Mouse (Mus musculus) small intestine, adult 2 months (tissue): ENCODE results near the gene St6galnac6. TPM values are rescaled to one million over a fixed set of nuclear protein-coding genes. Genes with fewer than 3 reads are reported as not detected.

Experiments used
- H3K27ac ChIP-seq: fragments of 200-500 bp; 2 replicates; pipeline ENCODE4 v1.5.1; 2012; ENCODE audit warnings: low read depth, low read length, control low read depth, inconsistent platforms; ENCODE audit not compliant: insufficient read depth
- H3K27me3 ChIP-seq: fragments of 200-500 bp; 2 replicates; pipeline ENCODE4 v1.6.1; 2012; ENCODE audit warnings: mild to moderate bottlenecking, moderate library complexity, low read length, inconsistent platforms; ENCODE audit not compliant: control insufficient read depth, insufficient read depth
- H3K36me3 ChIP-seq: fragments of 200-500 bp; 2 replicates; pipeline ENCODE4 v1.6.1; 2012; ENCODE audit warnings: mild to moderate bottlenecking, low read length, control low read depth, inconsistent platforms; ENCODE audit not compliant: control insufficient read depth, insufficient read depth
- H3K4me1 ChIP-seq: fragments of 200-500 bp; 2 replicates; pipeline ENCODE4 v1.6.1; 2012; ENCODE audit warnings: low read length, inconsistent platforms, mixed read lengths; ENCODE audit not compliant: control insufficient read depth, insufficient read depth, insufficient read length
- H3K4me3 ChIP-seq: fragments of 200-500 bp; 2 replicates; pipeline ENCODE4 v1.5.1; 2012; ENCODE audit warnings: low read depth, mild to moderate bottlenecking, control low read depth, inconsistent platforms, low read length, moderate library complexity
- CTCF ChIP-seq: fragments of 200-500 bp; IDR thresholded peaks from 2 replicates; pipeline ENCODE4 v1.5.1; 2012; ENCODE audit warnings: low read depth, mild to moderate bottlenecking, control low read depth, inconsistent platforms, low read length, moderate library complexity, mixed read lengths; ENCODE audit not compliant: insufficient replicate concordance, insufficient read length; ENCODE audit errors: extremely low read depth
- POLR2A ChIP-seq: fragments of 200-500 bp; IDR thresholded peaks from 2 replicates; pipeline ENCODE4 v1.6.1; 2012; ENCODE audit warnings: low read depth, mild to moderate bottlenecking, control low read depth, inconsistent platforms, low read length, moderate library complexity
- WGBS: fragments of 180-500 bp; shearing (Covaris S2); methylation state at CpG from one replicate; pipeline ENCODE4 v1.1.7; 2018; 5-methylcytosine and 5-hydroxymethylcytosine counted together
- polyA plus RNA-seq: library from polyadenylated mRNA; depleted of rRNA; stranded (reverse); fragments of >200 nt; gene quantifications from 2 replicates; pipeline ENCODE4 v1.2.3, GENCODE M21; 2012

The St6galnac6 gene
- polyA plus RNA-seq, 1 experiment, result 18.2 TPM

- WGBS, result 32% methylated on average over 1 of the region's 1 CpGs
- peaks cover 3% of the 10 kb centered on the region; the same call in 1 of the 2 replicates for H3K4me1 ChIP-seq
- H3K27me3 ChIP-seq, result no peaks in the 10 kb centered on the region
- no peak overlapping the region for H3K27ac ChIP-seq
- TF ChIP-seq POLR2A (no peak), CTCF (no peak)
- no peak overlapping the region for H3K4me3 ChIP-seq
- no peaks in the 10 kb centered on the region for H3K36me3 ChIP-seq
Measured at GRCm38 (mm10) chr2:32639632-32640031, 40.1 kb downstream of the St6galnac6 start.

GRCm38 (mm10) chr2:32640550-32641051 lies 41.1 kb downstream of the St6galnac6 start:
- Histone ChIP-seq H3K27me3 (no peaks in the 10 kb centered on the region), H3K4me3 (no peak overlapping the region), H3K4me1 (peaks cover 3% of the 10 kb centered on the region; the same call in 1 of the 2 replicates), H3K27ac (no peak overlapping the region), H3K36me3 (no peaks in the 10 kb centered on the region)
- TF ChIP-seq POLR2A, result no peak
- TF ChIP-seq CTCF, result no peak
- WGBS, result 68% methylated on average over 6 of the region's 6 CpGs

DNA sequence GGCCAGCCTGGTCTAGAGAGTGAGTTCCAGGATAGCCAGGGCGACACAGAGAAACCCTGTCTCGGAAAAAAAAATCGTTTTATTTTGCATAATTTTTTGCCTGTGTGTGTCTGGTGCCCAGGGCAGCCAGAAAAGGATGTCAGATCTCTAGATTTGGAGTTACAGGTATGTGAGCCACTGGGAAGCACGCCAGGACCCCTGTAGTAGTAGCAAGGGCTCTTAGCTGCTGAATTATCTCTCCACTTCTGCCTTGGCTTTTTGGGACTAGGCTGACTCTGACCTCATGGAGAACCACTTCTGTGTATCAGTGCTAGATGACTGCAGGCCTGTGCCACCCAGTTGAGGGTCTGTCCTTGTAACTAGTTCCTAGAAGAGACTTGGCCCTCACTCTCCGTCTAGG lies 42.3 kb downstream of the St6galnac6 start:
- TF ChIP-seq POLR2A (no peak), CTCF (no peak)
- no peak overlapping the region for H3K4me3 ChIP-seq
- no peaks in the 10 kb centered on the region for H3K36me3 ChIP-seq
- no peaks in the 10 kb centered on the region for H3K27me3 ChIP-seq
- no peak overlapping the region for H3K27ac ChIP-seq
- H3K4me1 ChIP-seq, result peaks cover 3% of the 10 kb centered on the region; the same call in 1 of the 2 replicates
- whole genome bisulfite sequencing, result 85% methylated on average over 5 of the region's 5 CpGs

DNA sequence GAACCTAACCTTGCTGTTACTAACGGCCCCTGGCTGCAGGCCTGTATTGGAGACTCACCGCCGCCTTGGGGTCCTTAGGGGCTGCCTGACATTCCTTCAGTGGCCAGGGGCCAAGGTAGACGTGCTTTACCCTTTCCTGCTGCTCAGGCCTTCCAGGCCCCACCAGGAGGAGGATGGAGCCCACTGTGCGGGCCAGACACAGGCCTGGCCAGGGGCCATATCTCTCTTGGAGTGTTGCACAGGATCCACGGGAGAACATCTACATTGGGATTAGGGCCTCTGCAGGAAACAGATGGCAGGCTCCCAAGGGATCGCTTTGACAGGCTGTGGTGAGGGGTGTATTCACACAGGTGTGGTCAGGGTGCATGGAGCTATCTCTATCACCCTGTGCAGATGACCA lies 43.3 kb downstream of the St6galnac6 start:
- H3K4me3 ChIP-seq, result no peak overlapping the region
- H3K36me3 ChIP-seq, result no peaks in the 10 kb centered on the region
- H3K27me3 ChIP-seq, result no peaks in the 10 kb centered on the region
- H3K27ac ChIP-seq, result no peak overlapping the region
- WGBS, result 81% methylated on average over 7 of the region's 7 CpGs
- H3K4me1 ChIP-seq, result peaks cover 3% of the 10 kb centered on the region; the same call in 1 of the 2 replicates
- TF ChIP-seq POLR2A (no peak), CTCF (no peak)

DNA sequence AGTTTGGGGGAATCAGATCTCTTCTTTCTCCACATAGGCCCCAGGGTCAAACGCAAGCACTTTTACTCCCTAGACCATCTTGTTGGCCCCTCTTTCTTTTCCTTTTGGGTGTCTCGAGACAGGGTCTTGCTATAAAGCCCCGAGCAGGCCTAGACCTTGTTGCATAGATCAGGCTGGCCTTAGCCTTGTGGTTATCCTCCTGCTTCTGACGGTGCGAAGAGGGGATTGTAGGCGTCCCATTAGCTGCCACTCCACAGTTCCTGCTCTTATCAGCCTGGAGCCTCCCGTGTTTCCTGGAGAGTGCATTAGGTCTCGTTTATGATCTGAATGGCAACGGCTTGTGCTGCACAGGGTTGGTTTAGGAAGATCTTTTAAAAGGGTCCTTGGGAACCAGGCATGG lies 44.6 kb downstream of the St6galnac6 start:
- Histone ChIP-seq H3K4me1 (no peaks in the 10 kb centered on the region; the same call in 1 of the 2 replicates), H3K36me3 (no peaks in the 10 kb centered on the region), H3K4me3 (no peak overlapping the region), H3K27me3 (no peaks in the 10 kb centered on the region), H3K27ac (no peak overlapping the region)
- 67% methylated on average over 9 of the region's 9 CpGs for WGBS
- no peak for TF ChIP-seq POLR2A
- TF ChIP-seq CTCF, result no peak

DNA sequence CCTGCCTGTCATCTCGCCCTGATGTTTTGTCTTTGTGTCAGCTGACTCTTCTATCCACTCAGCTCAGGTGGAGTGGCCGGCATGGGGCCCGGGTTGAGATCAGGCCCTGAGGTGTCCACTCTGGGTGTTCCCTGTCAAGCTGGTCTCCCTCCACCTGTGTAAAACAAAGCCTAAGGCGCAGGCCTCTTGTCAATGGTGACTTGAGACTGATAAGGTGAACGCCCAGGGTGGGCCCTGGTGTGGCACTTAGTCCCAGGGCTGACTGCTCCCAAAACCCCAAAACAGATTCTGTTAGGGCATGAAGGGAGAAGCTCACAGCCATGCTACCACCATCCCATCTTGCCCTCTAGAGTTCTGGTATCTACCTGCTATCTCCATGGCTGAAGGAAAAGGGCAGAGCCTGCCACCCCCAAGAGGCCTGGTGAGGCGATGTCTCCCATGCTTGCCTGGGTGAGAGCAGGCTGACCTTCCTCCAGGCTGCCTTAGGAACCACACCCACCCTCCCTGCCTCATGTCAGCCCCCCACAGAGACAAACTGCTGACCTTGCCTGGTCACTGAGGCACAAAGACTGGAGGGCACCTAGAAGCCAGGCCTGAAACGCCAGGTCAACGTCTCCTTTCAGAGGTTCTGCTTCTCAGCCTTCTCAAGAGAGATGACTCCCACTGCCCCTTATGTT lies 45.4 kb downstream of the St6galnac6 start:
- Histone ChIP-seq H3K4me1 (no peaks in the 10 kb centered on the region; the same call in 1 of the 2 replicates), H3K27me3 (no peaks in the 10 kb centered on the region), H3K4me3 (no peak overlapping the region), H3K36me3 (no peaks in the 10 kb centered on the region), H3K27ac (no peak overlapping the region)
- WGBS, result 86% methylated on average over 8 of the region's 8 CpGs
- TF ChIP-seq POLR2A (no peak), CTCF (no peak)

- Histone ChIP-seq H3K4me1 (no peaks in the 10 kb centered on the region; the same call in 1 of the 2 replicates), H3K27ac (peak overlapping the region; percentile 13), H3K36me3 (no peaks in the 10 kb centered on the region), H3K4me3 (no peak overlapping the region), H3K27me3 (no peaks in the 10 kb centered on the region)
- WGBS, result 81% methylated on average over 3 of the region's 3 CpGs
- no peak for TF ChIP-seq POLR2A
- no peak for TF ChIP-seq CTCF
Measured at GRCm38 (mm10) chr2:32645647-32646046, 46.1 kb downstream of the St6galnac6 start.
